Mouse (Mus musculus) telencephalon, adult 2 months (tissue): ENCODE results near the gene Borcs5.

Source experiments
- DNase-seq: peaks from one replicate; pipeline ENCODE4 v3.0.0-alpha.2; 2011; ENCODE audit warnings: low read depth, low spot score

Gene Borcs5

DNA sequence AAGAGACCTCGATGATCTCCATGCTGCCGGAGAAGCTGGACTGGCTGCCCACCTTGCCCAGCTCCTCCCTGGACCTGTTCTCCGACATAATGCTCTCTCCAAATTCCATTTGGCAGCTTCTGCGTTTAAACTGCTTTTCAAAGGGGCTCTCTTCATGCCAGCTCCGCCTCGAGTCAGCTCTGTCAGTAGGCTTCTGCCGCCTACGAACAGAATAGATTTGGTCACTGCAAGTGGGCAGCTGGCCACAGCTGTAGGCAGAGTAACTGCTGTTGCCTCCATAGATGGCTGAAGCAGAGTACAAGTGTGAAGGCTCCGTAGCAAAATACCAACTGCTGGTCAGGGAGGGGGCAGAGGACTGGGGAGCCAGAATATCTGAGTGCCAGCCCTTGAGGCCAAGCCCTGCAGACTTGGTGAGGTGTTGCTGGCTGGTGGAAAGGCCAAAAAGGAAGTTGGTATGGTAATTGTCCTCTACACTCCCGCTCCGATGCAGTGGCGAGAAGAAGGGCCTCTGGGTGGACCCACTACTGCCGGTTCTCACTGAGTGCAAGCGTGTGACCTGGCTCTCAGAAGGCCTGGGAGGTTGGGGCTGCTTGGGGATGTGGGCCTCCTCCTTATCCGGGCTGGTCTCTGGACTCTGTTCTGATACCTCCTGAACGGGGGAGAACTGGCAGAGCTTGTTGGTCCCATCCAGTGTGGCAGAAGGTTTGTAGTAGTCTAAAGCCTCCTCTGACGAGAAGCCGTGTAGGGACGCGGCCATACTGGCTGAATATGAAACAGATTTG lies 78.8 kb downstream of the Borcs5 start:
- DNase-seq, result peak; percentile 68

GRCm38 (mm10) chr6:134718668-134719065 lies 79.4 kb downstream of the Borcs5 start:
- DNase-seq, result no peak

DNA sequence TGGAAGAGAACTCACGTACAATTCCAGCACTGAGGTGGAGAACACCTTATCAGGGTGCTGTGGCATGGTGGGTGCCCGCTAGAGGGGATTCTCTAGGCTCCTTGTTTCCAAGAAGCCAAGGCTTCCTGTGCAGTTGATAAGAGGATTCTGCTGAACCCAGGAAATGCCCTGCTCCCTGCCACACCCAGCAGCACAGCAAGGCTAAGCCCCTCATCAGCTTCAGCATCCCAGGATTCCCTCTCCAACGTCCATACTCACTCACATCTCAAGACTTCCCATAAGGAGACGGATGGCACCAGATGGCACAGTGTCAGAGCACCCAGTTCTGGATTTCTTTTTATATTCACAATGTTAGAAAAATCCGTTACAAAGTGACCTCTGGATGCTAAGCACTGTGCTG lies 79.8 kb downstream of the Borcs5 start:
- DNase-seq, result no peak

DNA sequence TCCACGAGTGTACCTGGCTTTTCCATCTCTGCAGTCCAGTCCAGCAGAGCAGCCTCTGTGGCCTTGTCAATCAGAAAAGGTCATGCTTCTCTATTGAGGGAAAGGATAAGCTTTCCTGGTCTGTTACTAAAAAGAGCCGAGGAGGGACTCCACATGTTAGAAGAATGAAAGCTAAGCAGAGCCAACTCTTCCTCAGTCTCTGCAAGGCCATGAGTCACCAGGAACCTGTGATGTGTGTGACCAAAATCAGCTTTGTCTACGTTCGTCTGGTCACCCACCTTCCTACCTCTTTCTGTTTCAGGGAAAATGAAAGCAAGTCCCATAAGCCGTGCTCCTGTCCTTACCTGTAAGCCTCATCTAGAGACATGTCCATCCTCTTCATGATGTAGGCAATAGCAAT lies 80.8 kb downstream of the Borcs5 start:
- DNase-seq, result no peak

- DNase-seq, result no peak
Measured at GRCm38 (mm10) chr6:134721729-134722269, 82.5 kb downstream of the Borcs5 start.

DNA sequence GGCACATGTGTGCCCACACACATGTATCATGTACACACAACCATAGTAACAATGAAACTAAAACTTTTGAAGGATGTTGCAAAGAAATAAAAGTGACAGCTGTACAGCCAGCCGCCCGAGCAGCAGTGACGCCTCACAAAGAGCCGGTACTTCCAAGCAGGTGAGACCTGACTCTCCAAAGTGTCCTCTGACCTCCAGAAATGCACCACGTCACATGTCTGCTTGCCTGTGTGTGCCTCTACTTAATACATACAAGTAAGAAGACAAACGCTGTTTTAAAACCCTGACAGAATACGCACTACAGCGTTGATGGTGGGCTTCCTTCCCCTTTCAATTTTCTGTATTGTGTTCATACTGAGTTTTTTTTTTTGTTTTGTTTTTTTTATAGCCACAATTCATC lies 83.6 kb downstream of the Borcs5 start:
- DNase-seq, result no peak

- no peak for DNase-seq
Measured at GRCm38 (mm10) chr6:134723326-134723725, 84.0 kb downstream of the Borcs5 start.

GRCm38 (mm10) chr6:134723833-134724553 lies 84.7 kb downstream of the Borcs5 start:
- no peak for DNase-seq

- DNase-seq, result no peak
Measured at GRCm38 (mm10) chr6:134725406-134725805, 86.1 kb downstream of the Borcs5 start.

DNA sequence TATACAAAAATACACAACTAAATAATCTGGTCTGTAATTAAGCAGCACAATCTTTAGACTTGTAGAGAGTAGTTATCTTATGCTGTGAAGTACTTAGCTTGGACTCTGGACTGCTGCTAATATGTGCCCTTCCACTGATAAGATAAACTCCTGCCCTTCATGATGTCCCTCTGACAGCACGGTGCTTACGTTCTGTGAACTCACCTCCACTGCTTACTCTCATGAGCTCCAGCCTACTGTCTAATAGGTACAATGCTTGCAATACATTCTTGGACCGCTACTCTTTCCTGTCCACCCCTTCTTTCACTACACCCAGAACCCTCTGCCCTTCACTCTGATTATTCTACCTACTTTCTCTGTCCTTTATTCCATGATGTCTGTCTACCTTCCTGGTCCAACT lies 91.7 kb downstream of the Borcs5 start:
- DNase-seq, result no peak

GRCm38 (mm10) chr6:134732813-134733212 lies 93.5 kb downstream of the Borcs5 start:
- no peak for DNase-seq

GRCm38 (mm10) chr6:134733800-134734221 lies 94.5 kb downstream of the Borcs5 start:
- no peak for DNase-seq

DNA sequence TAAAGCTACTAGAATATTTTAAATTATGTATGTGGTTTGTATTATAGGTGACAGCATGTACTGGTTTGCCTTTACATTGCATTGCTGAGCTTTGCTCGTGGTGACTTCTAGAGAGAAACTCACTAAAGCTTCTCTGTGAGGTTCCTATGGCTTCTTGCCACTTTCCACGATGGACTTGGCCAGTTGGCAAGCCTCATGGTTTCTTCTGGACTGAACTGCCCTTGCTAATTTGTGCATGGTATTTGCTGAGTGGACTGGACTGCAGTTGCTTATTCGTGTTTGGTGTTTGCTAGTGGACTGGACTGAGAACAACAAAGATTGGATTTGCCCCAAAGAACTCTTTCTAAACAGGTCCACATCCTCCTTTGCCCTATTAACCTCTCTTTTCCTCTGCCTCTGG lies 97.5 kb downstream of the Borcs5 start:
- DNase-seq, result no peak

DNA sequence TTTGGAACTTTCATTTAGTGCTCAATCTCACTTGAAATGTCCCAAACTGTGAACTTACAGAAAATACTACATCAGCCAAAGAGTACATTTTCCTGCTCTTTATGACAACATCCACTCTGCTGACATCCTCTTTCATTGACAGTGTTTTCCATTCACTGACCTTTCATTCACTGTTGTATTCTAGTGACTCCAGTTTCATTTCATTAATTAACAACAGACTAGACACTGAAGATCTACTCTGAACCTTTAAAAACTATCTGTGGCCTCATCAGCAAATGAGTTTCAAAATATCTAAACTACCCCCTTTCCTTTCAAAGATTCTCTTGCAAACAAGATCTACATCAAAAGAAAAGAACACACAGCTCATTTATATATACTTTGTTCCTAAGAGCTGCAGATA lies 104.3 kb downstream of the Borcs5 start:
- DNase-seq, result no peak

DNA sequence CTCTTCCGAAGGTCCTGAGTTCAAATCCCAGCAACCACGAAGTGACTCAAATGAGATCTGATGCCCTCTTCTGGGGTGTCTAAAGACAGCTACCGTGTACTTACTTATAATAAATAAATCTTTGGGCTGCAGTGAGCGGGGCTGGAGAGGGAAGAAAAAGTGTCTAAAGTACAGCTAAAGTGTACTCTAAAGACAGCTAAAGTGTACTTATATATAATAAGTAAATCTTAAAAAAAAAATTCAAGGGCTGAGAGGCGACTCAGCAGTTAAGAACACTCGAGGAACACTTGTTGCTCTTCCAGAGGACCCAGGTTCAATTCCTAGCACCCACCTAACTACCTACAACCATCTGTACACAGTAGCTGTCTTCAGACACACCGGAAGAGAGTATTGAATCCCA lies 106.6 kb downstream of the Borcs5 start:
- no peak for DNase-seq

DNA sequence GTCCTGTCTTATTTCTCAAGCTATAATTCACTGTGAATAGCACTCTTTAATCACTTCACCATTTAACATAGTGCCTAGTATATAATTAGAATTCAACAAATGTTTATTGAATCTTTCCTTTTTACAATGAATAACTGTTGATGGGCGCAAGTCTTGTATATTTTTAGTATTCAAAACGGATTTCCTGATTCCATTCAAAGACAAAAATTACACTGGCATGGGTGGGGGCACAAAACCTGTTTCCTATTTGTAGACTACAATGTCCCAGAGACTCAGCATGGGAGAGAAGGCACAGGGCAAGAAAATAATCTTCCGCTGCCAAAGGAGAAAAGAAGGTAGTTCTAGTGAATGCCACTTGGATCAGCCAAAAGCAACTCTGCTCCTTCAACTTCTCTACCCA lies 108.8 kb downstream of the Borcs5 start:
- no peak for DNase-seq

- DNase-seq, result no peak
Measured at GRCm38 (mm10) chr6:134751087-134751486, 111.8 kb downstream of the Borcs5 start.

DNA sequence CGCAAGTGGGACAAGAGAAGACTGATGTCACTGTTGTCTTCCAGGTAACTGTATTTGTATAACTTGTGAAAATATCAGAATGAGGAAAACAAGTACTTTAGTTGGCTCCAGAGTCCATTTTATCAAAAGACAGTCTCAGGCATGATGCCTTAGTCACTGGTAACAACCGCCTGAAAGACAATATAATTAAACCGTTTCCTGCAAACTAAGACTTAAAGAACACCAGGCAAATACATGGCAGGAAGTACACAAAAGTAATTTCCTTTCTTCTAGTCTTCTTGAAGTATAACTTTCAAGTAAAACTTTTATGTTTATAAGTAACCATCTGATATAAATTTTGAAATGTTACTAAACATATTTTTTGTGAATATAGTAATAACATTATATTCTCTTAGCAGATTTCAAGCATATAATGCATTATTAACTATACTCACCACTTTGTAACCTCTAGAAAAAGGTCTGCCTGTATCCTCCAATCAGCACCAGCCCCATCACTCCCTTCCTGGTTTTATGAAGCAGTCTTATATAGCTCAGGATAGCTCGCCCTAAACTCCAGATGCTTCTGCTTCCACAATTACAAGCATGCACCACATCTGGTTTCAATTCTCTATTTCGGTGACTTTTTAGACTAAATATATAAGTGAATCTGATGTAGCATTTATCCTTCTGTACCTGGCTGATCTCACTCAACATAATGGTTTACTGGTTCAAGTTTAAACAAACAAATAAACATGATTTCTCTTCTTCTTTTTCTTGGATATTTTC lies 112.8 kb downstream of the Borcs5 start:
- DNase-seq, result no peak

DNA sequence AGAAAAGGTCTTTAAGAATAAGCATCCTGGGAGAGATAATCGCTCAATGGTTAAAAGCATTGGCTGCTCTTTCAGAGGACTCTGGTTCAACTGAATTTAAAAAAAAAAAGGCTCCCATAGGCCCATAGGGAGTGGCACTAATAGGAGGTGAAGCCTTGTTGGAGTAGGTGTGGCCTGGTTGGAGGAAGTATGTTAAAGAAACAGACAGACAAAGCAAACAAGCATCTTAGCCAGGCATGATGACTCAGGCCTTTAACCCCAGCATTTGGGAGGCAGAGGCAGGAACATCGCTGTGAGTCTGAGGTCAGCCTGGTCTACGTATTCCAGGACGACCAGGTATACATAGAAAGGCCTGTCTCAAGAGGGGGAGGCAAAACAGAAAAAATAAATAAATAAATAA lies 114.1 kb downstream of the Borcs5 start:
- DNase-seq, result no peak

- no peak for DNase-seq
Measured at GRCm38 (mm10) chr6:134753858-134754257, 114.5 kb downstream of the Borcs5 start.

- no peak for DNase-seq
Measured at GRCm38 (mm10) chr6:134756058-134756457, 116.7 kb downstream of the Borcs5 start.
